Mouse (Mus musculus) midbrain, embryonic 13.5 days (tissue): ENCODE data around the gene 2610528J11Rik. TPM values are rescaled to one million over a fixed set of nuclear protein-coding genes. Genes with fewer than 3 reads are reported as not detected.
"Not testable (repeated sequence)": the region's sequence is repeated elsewhere in the genome, so short reads cannot be mapped to it uniquely, and the experiment has no call there.

ENCODE experiments used
- ATAC-seq: fragments of 200-750 bp; cut with Nextera tagmentation; 2 replicates; pipeline ENCODE4 v1.8.0; 2017; ENCODE audit warnings: mild to moderate bottlenecking, moderate TSS enrichment, moderate library complexity
- H3K27ac ChIP-seq: fragments of 300-500 bp; sonication (generic); 2 replicates; pipeline ENCODE4 v1.5.1; 2015; ENCODE audit warnings: inconsistent platforms, mild to moderate bottlenecking, moderate library complexity
- H3K27me3 ChIP-seq: fragments of 300-500 bp; sonication (generic); 2 replicates; pipeline ENCODE4 v1.6.1; 2015; ENCODE audit warnings: mild to moderate bottlenecking, inconsistent platforms
- H3K36me3 ChIP-seq: fragments of 300-500 bp; sonication (generic); 2 replicates; pipeline ENCODE4 v1.6.1; 2015; ENCODE audit warnings: mild to moderate bottlenecking, inconsistent platforms
- H3K4me1 ChIP-seq: fragments of 300-500 bp; sonication (generic); replicated peaks from 2 replicates; pipeline ENCODE4 v1.6.1; 2015; ENCODE audit warnings: inconsistent platforms
- H3K4me2 ChIP-seq: fragments of 300-500 bp; sonication (generic); replicated peaks from 2 replicates; pipeline ENCODE4 v1.6.1; 2015; ENCODE audit warnings: moderate library complexity, mild to moderate bottlenecking, inconsistent platforms
- H3K4me3 ChIP-seq: fragments of 300-500 bp; sonication (generic); replicated peaks from 2 replicates; pipeline ENCODE4 v1.5.1; 2015; ENCODE audit warnings: mild to moderate bottlenecking, inconsistent platforms
- H3K9ac ChIP-seq: fragments of 300-500 bp; sonication (generic); replicated peaks from 2 replicates; pipeline ENCODE4 v1.6.1; 2015; ENCODE audit warnings: mild to moderate bottlenecking, inconsistent platforms
- H3K9me3 ChIP-seq: fragments of 300-500 bp; sonication (generic); 2 replicates; pipeline ENCODE4 v1.6.1; 2016; ENCODE audit warnings: mild to moderate bottlenecking, inconsistent platforms
- WGBS: fragments of 180-500 bp; shearing (Covaris S2); methylation state at CpG from one replicate; pipeline ENCODE4 v1.1.7; 2015; 5-methylcytosine and 5-hydroxymethylcytosine counted together
- polyA plus RNA-seq: library from polyadenylated mRNA; unstranded; fragments of >200 nt; fragmentation: Nextera tagmentation; extraction: Ambion mirVana; gene quantifications from 2 replicates; pipeline ENCODE4 v1.2.1, GENCODE M21; 2015

Gene 2610528J11Rik
- polyA plus RNA-seq, result 0.16 TPM in 1 of 2 replicates, not detected in the other

GRCm38 (mm10) chr4:118526408-118527334 is at the start of gene 2610528J11Rik:
Gene 2610528J11Rik (plus strand): TSS chr4:118526999.
- H3K27ac ChIP-seq, result no peak within 1 kb of the TSS

GRCm38 (mm10) chr4:118489717-118490132 is 37.1 kb upstream of the 2610528J11Rik start, which contains the start of gene Tie1:
Gene Tie1 (minus strand): TSS chr4:118490061.
- peak; percentile 48; the same call in 1 of the 2 replicates for ATAC-seq

More at GRCm38 (mm10) chr4:118526408-118527334, at the start of gene 2610528J11Rik:
- Histone ChIP-seq H3K9me3 (no peaks in the 10 kb centered on the region), H3K4me2 (no peak within 1 kb of the TSS), H3K4me1 (no peaks in the 10 kb centered on the region), H3K4me3 (no peak within 1 kb of the TSS), H3K9ac (no peak within 1 kb of the TSS), H3K27me3 (no peaks in the 10 kb centered on the region), H3K36me3 (no peaks in the 10 kb centered on the region)
- ATAC-seq, result no peak
- WGBS, result 33% methylated on average over 17 of the region's 17 CpGs

GRCm38 (mm10) chr4:118490461-118490860 is 36.3 kb upstream of the 2610528J11Rik start:
- Histone ChIP-seq H3K9me3 (no peaks in the 10 kb centered on the region), H3K27ac (no peak overlapping the region), H3K4me2 (no peak overlapping the region), H3K36me3 (no peaks in the 10 kb centered on the region), H3K9ac (no peak overlapping the region), H3K4me3 (no peak overlapping the region), H3K4me1 (no peaks in the 10 kb centered on the region), H3K27me3 (no peaks in the 10 kb centered on the region)
- WGBS, result 95% methylated on average over 10 of the region's 10 CpGs
- no peak for ATAC-seq

More at GRCm38 (mm10) chr4:118489717-118490132, 37.1 kb upstream of the 2610528J11Rik start, which contains the start of gene Tie1:
- Histone ChIP-seq H3K4me2 (no peak within 1 kb of the TSS), H3K36me3 (no peaks in the 10 kb centered on the region), H3K27me3 (no peaks in the 10 kb centered on the region), H3K27ac (no peak within 1 kb of the TSS), H3K4me1 (no peaks in the 10 kb centered on the region), H3K9me3 (no peaks in the 10 kb centered on the region), H3K4me3 (no peak within 1 kb of the TSS), H3K9ac (no peak within 1 kb of the TSS)
- 83% methylated on average over 8 of the region's 8 CpGs for WGBS

- Histone ChIP-seq H3K9ac (no peak overlapping the region), H3K27me3 (no peaks in the 10 kb centered on the region), H3K27ac (no peak overlapping the region), H3K4me1 (no peaks in the 10 kb centered on the region), H3K36me3 (no peaks in the 10 kb centered on the region), H3K4me3 (no peak overlapping the region), H3K4me2 (no peak overlapping the region), H3K9me3 (no peaks in the 10 kb centered on the region)
- no peak for ATAC-seq
- WGBS, result 48% methylated on average over 6 of the region's 6 CpGs
Observed at GRCm38 (mm10) chr4:118500171-118500724, 26.6 kb upstream of the 2610528J11Rik start.

- no peak overlapping the region for H3K4me3 ChIP-seq
- WGBS, result 64% methylated on average over 9 of the region's 9 CpGs
- H3K9me3 ChIP-seq, result no peaks in the 10 kb centered on the region
- no peak overlapping the region for H3K27ac ChIP-seq
- no peaks in the 10 kb centered on the region for H3K27me3 ChIP-seq
- no peaks in the 10 kb centered on the region for H3K4me1 ChIP-seq
- ATAC-seq, result no peak
- no peak overlapping the region for H3K4me2 ChIP-seq
- no peak overlapping the region for H3K9ac ChIP-seq
- H3K36me3 ChIP-seq, result no peaks in the 10 kb centered on the region
Observed at GRCm38 (mm10) chr4:118500792-118501191, 26.0 kb upstream of the 2610528J11Rik start.

- ATAC-seq, result no peak
- Histone ChIP-seq H3K4me1 (peaks cover 3% of the 10 kb centered on the region; the same call in 1 of the 2 replicates), H3K9me3 (no peaks in the 10 kb centered on the region), H3K27me3 (no peaks in the 10 kb centered on the region), H3K9ac (no peak overlapping the region), H3K4me3 (no peak overlapping the region), H3K27ac (no peak overlapping the region), H3K4me2 (no peak overlapping the region), H3K36me3 (no peaks in the 10 kb centered on the region)
- 75% methylated on average over 3 of the region's 3 CpGs for WGBS
Observed at GRCm38 (mm10) chr4:118505551-118505950, 21.2 kb upstream of the 2610528J11Rik start.

GRCm38 (mm10) chr4:118507171-118507570 is 19.6 kb upstream of the 2610528J11Rik start:
- ATAC-seq, H3K27me3 ChIP-seq: not testable (repeated sequence)
- WGBS, result 85% methylated on average over 1 of the region's 1 CpGs

GRCm38 (mm10) chr4:118509050-118509449 is 17.7 kb upstream of the 2610528J11Rik start:
- H3K4me3 ChIP-seq, result no peak overlapping the region
- H3K27me3 ChIP-seq, result no peaks in the 10 kb centered on the region
- H3K4me2 ChIP-seq, result no peak overlapping the region
- H3K4me1 ChIP-seq, result peaks cover 7% of the 10 kb centered on the region
- H3K36me3 ChIP-seq, result no peaks in the 10 kb centered on the region
- H3K9me3 ChIP-seq, result no peaks in the 10 kb centered on the region
- no peak overlapping the region for H3K27ac ChIP-seq
- 5% methylated on average over 6 of the region's 6 CpGs for WGBS
- ATAC-seq, result no peak
- H3K9ac ChIP-seq, result no peak overlapping the region

More at GRCm38 (mm10) chr4:118507171-118507570, 19.6 kb upstream of the 2610528J11Rik start:
- not testable (repeated sequence) for H3K27ac ChIP-seq, H3K9me3 ChIP-seq, H3K9ac ChIP-seq, H3K36me3 ChIP-seq, H3K4me1 ChIP-seq, H3K4me3 ChIP-seq, H3K4me2 ChIP-seq

GRCm38 (mm10) chr4:118516699-118517496 is 9.9 kb upstream of the 2610528J11Rik start:
- H3K9me3 ChIP-seq, result no peaks in the 10 kb centered on the region
- no peak overlapping the region for H3K9ac ChIP-seq
- no peak overlapping the region for H3K4me3 ChIP-seq
- H3K4me1 ChIP-seq, result peaks cover 18% of the 10 kb centered on the region
- H3K36me3 ChIP-seq, result no peaks in the 10 kb centered on the region
- peak overlapping the region; percentile 9; the same call in 1 of the 2 replicates for H3K4me2 ChIP-seq
- H3K27me3 ChIP-seq, result peaks cover 6% of the 10 kb centered on the region; the same call in 1 of the 2 replicates
- peak; percentile 30; the same call in 1 of the 2 replicates for ATAC-seq
- H3K27ac ChIP-seq, result no peak overlapping the region
- WGBS, result 29% methylated on average over 20 of the region's 20 CpGs

GRCm38 (mm10) chr4:118517497-118518146 is 9.2 kb upstream of the 2610528J11Rik start:
- no peak overlapping the region for H3K4me3 ChIP-seq
- WGBS, result 35% methylated on average over 16 of the region's 16 CpGs
- no peaks in the 10 kb centered on the region for H3K36me3 ChIP-seq
- peaks cover 6% of the 10 kb centered on the region; the same call in 1 of the 2 replicates for H3K27me3 ChIP-seq
- no peaks in the 10 kb centered on the region for H3K9me3 ChIP-seq
- H3K4me2 ChIP-seq, result peak overlapping the region; percentile 9; the same call in 1 of the 2 replicates
- H3K9ac ChIP-seq, result no peak overlapping the region
- no peak overlapping the region for H3K27ac ChIP-seq
- peaks cover 18% of the 10 kb centered on the region for H3K4me1 ChIP-seq
- no peak; the same call in none of the 2 replicates for ATAC-seq

- ATAC-seq, result no peak
- no peak overlapping the region for H3K27ac ChIP-seq
- H3K4me2 ChIP-seq, result no peak overlapping the region
- H3K4me3 ChIP-seq, result no peak overlapping the region
- H3K36me3 ChIP-seq, result no peaks in the 10 kb centered on the region
- WGBS, result 74% methylated on average over 5 of the region's 5 CpGs
- H3K27me3 ChIP-seq, result peaks cover 6% of the 10 kb centered on the region; the same call in 1 of the 2 replicates
- no peak overlapping the region for H3K9ac ChIP-seq
- H3K9me3 ChIP-seq, result no peaks in the 10 kb centered on the region
- peaks cover 18% of the 10 kb centered on the region for H3K4me1 ChIP-seq
Observed at GRCm38 (mm10) chr4:118518208-118518607, 8.6 kb upstream of the 2610528J11Rik start.
